Mouse (Mus musculus): ENCODE data around the gene Ccdc151. TPM values are rescaled to one million over a fixed set of nuclear protein-coding genes. Genes with fewer than 3 reads are reported as not detected.

The Ccdc151 gene
- total RNA-seq, 1 experiment from 2014 or later, result 3.7 TPM

- no peak for DNase-seq
Measured at GRCm38 (mm10) chr9:21996178-21996867, 6.1 kb downstream of the Ccdc151 start.

GRCm38 (mm10) chr9:21992227-21992626 lies 10.2 kb downstream of the Ccdc151 start:
- no peak for DNase-seq

- peak; percentile 85 for DNase-seq
Measured at GRCm38 (mm10) chr9:21989230-21990110, 13.0 kb downstream of the Ccdc151 start, which contains the start of gene Rgl3. TSS of gene Rgl3 (minus strand) at chr9:21989446.

GRCm38 (mm10) chr9:21988421-21989101 lies 13.9 kb downstream of the Ccdc151 start:
- peak; percentile 28 for DNase-seq

GRCm38 (mm10) chr9:21987592-21988342 lies 14.7 kb downstream of the Ccdc151 start:
- peak; percentile 30 for DNase-seq

GRCm38 (mm10) chr9:21983911-21984310 lies 18.5 kb downstream of the Ccdc151 start:
- no peak for DNase-seq

GRCm38 (mm10) chr9:21978398-21979128 lies 23.9 kb downstream of the Ccdc151 start:
- DNase-seq, result no peak

GRCm38 (mm10) chr9:21977972-21978371 lies 24.5 kb downstream of the Ccdc151 start:
- peak; percentile 48 for DNase-seq

GRCm38 (mm10) chr9:21977331-21977730 lies 25.1 kb downstream of the Ccdc151 start:
- no peak for DNase-seq

- no peak for DNase-seq
Measured at GRCm38 (mm10) chr9:21976626-21977175, 25.7 kb downstream of the Ccdc151 start.

- no peak for DNase-seq
Measured at GRCm38 (mm10) chr9:21969304-21969703, 33.1 kb downstream of the Ccdc151 start.

- DNase-seq, result no peak
Measured at GRCm38 (mm10) chr9:21968883-21969282, 33.6 kb downstream of the Ccdc151 start.

- peak; percentile 41 for DNase-seq
Measured at GRCm38 (mm10) chr9:21963417-21963816, 39.0 kb downstream of the Ccdc151 start, which contains the start of gene Epor. TSS of gene Epor (minus strand) at chr9:21963506.

GRCm38 (mm10) chr9:21962416-21963059 lies 39.9 kb downstream of the Ccdc151 start:
- DNase-seq, result peak; percentile 59

- DNase-seq, result no peak
Measured at GRCm38 (mm10) chr9:21962010-21962409, 40.4 kb downstream of the Ccdc151 start.

- DNase-seq, result no peak
Measured at GRCm38 (mm10) chr9:21961366-21961980, 41.0 kb downstream of the Ccdc151 start.

- peak; percentile 31 for DNase-seq
Measured at GRCm38 (mm10) chr9:21960558-21961208, 41.8 kb downstream of the Ccdc151 start.

GRCm38 (mm10) chr9:21960135-21960534 lies 42.3 kb downstream of the Ccdc151 start:
- no peak for DNase-seq

- no peak for DNase-seq
Measured at GRCm38 (mm10) chr9:21959244-21959643, 43.2 kb downstream of the Ccdc151 start.

Data from adrenal gland, postnatal 25 days (tissue).